Mouse (Mus musculus) hematopoietic stem cell, adult 5-6 weeks (primary cell): ENCODE data around the gene Eif3k. TPM values are rescaled to one million over a fixed set of nuclear protein-coding genes. Genes with fewer than 3 reads are reported as not detected.
"Not testable (repeated sequence)": the region's sequence is repeated elsewhere in the genome, so short reads cannot be mapped to it uniquely, and the experiment has no call there.

ENCODE experiments used
- ATAC-seq, 2 experiments: fragments of 125-278 bp in 1 of 2; replicated peaks in 1 of 2; 2 replicates each; pipeline ENCODE4 v1.8.0; 2016 to 2017; ENCODE audit warnings: inconsistent platforms in 2 of 2, mild to moderate bottlenecking in 2 of 2, moderate number of reproducible peaks in 2 of 2, low read depth in 1 of 2, moderate TSS enrichment in 1 of 2; ENCODE audit not compliant: low FRiP score in 2 of 2, poor library complexity in 2 of 2, severe bottlenecking in 2 of 2, insufficient read depth in 1 of 2, low TSS enrichment in 1 of 2
- total RNA-seq: library from RNA; stranded (forward); fragments of 172-1452, 232-1000 nt; gene quantifications from 2 replicates; pipeline ENCODE4 v1.2.3, GENCODE M21; 2017

Gene Eif3k
- total RNA-seq, 1 experiment from 2014 or later = 321 TPM

DNA sequence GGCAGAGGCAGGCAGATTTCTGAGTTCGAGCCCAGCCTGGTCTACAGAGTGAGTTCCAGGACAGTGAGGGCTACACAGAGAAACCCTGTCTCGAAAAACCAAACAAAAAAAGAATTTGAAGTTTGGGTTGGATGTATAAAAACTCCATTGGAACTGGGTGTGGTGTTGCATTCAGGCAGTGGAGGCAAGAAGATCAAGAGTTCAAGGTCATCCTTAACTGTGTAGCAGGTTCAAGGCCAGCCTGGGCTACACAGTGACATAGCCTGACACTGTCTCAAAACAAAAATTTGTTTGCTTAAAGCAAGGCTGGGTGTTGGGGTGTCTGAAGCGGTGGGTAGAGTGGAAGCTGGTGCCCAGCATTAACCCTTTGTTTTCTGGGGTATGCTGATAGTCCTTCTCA, 11.7 kb upstream of the Eif3k start:
- ATAC-seq = no peak

DNA sequence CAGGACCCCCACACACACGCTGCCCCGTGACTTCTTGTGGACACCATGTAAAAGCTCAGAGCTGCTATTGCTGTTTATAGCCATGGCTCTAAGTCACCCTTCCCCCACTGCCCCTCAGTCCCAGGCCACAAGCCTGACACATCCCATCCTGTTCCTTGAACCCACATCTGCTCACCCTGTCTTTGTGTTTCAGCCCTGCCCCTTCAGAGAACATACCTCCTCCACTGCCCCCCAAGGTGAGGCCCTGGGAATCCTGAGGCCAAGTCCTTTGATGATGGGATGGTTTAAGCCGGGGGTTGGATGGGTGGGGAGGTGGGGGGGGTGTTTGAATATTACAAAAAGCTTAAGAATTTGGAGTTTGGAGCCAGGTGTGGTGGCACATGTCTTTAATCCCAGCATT, 11.3 kb upstream of the Eif3k start:
- no peak for ATAC-seq

DNA sequence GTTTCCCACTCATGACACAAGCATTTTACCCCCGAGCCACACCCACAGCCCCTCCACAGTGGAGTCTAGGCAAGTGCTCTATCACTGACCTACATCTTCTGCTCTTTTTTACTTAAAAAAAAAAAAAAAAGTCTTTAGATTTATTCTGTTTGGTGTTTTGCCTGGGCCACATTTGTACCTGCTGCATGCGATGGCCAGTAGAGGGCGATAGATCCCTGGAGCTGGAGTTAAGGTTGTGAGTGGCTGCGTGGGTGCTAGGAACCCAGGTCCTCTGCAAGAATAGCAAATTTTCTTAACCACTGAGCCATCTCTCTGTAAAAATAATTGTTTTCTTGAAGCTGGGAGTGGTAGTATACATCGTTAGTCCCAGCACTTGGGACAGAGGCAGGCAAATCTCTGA, 10.0 kb upstream of the Eif3k start:
- no peak for ATAC-seq

DNA sequence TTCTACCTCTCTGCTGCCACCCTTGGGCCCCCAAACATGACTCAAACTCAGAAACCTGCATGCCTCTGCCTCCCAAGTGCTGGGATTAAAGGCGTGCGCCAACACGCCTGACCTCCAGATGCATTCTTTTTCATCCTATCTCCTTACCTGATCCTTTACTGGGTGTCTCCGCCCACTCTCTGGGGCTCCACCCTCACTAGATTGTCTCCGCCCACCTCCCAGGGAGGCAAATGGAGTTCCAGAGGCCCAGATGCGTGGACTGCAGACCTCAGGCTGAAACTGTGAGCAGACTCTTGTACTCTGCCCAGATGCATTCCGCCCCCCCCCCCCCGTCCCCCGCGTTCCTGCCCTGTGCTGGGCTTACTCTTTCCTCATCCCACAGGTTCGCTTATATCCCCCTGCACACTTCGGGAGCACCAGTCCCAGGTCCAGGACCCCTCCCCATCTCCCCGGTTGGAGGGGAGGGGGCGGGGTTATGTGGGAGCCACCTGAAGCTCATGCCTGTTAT, 9.2 kb upstream of the Eif3k start:
- ATAC-seq = no peak

DNA sequence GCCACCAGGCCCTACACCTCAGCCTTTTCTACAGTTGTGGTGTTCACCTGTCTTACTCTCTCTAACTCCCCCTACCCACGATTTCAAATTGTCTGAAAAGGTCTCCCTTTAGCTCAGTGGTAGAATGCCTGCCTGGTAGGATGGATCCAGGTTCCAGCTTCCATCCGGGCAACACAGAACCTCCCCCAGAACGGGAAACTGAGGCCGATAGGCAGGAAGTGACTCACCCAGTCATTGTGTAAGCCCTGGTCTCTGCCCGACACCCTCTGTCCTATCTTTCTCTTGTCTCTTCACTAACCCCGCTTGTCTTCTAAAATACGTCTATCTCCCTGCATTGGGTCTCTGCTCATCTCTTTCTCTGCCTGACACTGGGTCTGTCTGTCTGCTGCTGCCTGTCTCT, 3.5 kb upstream of the Eif3k start:
- ATAC-seq = no peak

DNA sequence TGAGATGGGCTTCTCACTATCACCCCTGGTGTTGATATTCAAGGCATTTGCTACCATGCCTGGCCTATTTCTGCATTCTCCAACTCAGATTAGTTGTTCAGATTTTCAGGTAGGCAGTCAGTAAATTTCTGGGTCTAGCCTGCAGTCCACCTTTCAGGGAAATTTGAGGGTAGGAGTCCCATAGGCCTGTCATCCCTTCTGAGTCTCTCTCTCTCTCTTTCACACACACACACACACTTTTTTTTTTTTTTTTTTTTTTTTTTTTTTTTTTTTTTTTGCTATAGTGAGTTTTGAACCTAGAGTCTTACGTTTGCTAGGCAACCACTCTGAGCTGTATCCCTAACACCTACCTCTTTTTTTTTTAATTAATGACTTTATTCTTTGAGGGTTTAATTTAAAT, 2.8 kb upstream of the Eif3k start:
- no peak for ATAC-seq

DNA sequence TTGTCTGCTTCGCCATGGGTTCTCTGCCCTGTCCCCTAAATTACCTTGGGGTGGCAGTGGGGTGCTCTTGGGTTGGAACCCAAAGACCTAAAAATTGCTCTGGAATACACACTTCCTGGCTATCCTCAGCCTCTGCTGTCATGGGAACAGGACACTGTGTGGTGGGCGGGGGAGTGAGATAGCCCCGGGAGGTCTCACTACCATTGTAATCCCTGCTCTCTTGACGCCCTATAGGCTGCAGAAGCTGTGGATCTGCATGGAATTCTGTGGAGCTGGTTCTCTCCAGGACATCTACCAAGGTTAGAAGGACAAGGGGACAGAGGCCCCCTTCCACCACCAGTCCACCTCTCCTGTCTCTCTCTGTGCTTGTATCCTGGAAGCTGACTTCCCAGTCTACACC, 2.2 kb upstream of the Eif3k start:
- no peak for ATAC-seq

DNA sequence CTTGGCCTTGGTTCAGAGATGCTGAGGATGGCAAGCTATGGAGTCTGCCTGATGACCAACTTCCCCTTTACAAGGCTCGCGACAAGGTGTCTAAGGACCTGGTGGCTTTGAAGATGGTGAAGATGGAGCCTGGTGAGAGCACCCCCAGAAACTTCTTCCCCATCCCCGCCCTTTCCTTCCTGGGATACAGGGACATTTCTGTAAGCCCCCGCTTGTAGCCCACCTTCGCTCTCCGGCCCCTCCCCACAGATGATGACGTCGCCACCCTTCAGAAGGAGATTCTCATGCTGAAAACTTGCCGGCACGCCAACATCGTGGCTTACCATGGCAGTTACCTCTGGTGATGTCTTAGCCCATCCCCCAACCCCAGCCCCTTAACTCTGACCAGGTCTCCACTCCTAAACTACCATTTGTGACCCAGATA, 1.5 kb upstream of the Eif3k start:
- ATAC-seq = peak; percentile 8 to 27; a peak in 1 of 4 replicates

DNA sequence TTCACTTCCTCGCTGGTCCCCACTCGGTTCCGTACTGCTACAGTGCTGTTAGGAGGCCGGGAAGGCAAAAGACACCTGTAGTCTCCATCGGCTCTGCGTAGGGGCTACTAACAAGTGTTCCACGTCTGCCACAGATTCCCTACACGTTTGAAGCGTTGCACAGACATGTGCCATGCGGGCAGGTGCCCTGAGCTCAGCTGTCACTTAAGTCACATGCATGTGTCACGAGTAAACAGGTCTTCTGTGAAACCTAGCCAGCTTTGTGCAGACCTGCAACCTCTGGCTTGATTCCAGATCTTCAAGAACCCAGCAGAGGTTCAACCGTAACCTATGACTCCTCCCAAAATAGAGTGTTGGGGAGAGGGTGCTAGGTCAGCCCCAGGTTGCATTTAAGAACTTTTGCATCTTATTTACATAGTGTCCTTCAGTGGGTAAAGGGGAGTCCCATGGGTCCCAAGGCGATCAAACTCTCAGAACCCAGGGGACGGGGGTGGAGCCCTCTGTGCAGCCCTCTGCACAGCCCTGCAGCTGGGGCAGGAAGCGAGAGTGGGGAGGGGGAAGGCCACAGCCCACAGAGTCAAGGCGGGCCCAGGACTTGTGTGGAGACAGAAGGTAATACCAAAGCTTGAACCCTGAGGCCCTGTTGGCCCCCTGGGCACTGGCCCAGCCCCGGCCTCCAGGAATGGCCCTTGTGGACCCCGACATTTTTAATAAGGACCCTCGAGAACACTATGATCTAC, 780 bp upstream of the Eif3k start:
- ATAC-seq = peak; percentile 67 to 74

DNA sequence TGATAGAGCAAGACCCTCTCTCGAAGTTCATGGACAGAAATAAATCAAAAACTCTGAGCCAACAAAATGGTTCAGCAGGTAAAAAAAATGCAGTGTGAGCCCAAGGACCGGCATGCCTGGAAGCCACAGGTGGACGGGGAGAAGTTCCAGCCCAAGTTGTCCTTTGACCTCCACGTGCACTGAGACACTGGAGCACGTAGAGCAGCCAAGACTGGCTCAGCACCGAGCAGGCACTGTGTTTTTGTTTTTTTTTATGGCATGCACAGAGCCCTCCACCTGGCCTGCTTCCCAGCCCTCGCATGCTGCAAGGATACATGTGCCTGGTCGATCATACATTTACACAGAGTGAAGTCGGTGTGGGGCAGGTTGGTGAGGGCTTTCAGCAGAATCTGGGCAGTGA, 4.1 kb downstream of the Eif3k start:
- no peak for ATAC-seq

DNA sequence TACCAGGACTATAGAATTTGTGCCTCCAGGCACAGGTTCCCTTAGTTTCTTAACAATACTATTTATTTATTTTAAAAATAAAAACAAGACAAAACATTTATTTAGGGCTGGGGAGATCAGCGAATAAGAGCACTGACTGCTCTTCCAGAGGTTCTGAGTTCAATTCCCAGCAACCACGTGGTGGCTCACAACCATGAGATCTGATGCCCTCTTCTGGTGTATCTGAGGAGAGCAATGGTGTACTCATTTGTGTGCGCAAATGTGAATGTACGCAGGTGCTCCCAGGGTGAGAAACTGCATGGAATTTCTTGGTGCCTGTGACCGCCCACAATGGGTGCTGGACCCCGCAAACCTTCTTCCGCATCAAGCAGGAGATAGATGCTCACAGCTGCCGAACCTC, 8.6 kb downstream of the Eif3k start:
- no peak for ATAC-seq

DNA sequence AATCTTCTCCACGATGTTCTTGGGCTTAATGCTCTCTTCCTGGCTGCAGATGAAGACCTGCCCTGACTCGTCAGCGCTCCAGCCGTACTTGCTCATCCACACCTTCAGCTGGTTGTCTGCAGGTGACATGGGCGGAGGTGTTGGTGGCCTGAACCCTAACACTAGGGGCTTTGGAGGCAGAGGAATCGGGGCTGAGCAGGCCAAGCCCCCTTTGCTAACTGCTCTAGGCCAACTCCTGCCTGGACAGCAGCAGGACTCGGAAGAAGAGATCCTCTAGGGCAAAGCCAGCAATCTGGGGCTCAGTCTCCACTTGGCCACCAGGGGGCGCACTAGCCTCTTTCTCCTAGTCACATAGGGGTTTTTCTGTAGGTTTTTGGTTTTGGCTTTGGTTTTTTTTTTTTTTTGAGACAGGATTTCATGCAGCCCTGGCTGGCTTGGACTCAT, 9.1 kb downstream of the Eif3k start:
- ATAC-seq = peak; percentile 54 to 65; a peak in 2 of 4 replicates

DNA sequence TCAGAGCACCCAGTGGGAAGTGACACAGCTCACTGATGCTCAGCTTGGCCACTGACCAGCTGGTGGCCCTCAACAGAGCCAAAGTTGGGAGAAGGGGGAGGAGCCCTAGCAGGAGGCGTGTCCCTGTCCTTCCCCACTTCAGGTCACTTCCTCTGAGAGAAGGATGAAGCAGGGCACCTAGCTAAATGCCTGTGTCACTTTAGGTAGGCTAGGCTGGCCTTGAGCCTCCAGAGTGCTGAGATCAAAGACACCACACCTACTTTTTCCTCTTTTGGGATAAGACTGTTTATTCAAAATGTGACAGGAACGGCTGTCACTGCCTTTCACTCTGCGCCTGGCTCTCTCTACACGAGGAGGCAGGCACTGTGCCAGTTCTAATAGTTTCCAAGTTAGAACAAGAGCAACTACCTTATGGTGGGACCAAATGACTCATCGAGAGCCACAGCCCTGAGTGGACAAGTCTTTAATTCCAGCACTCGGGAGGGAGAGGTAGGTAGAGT, 9.8 kb downstream of the Eif3k start:
- no peak for ATAC-seq

DNA sequence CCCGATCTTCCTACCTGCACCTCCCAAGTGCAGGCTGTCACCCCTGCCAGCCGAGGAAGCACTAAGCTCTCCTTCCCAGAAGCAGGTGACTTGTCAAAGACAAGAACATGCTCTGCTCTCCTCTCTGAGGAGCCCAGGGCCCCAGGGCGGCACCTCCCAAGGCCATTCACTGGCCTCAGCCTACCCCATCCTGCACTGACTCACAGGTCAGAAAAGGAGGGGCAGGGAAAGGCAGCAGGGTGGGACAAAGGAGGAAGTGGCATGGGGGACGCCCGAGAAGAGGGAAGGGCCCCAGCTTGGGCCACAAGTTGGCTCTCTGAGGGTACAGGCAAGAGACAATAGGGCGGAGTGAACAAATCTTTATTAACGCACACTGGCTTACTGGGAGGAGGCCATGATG, 10.6 kb downstream of the Eif3k start:
- ATAC-seq = no peak

DNA sequence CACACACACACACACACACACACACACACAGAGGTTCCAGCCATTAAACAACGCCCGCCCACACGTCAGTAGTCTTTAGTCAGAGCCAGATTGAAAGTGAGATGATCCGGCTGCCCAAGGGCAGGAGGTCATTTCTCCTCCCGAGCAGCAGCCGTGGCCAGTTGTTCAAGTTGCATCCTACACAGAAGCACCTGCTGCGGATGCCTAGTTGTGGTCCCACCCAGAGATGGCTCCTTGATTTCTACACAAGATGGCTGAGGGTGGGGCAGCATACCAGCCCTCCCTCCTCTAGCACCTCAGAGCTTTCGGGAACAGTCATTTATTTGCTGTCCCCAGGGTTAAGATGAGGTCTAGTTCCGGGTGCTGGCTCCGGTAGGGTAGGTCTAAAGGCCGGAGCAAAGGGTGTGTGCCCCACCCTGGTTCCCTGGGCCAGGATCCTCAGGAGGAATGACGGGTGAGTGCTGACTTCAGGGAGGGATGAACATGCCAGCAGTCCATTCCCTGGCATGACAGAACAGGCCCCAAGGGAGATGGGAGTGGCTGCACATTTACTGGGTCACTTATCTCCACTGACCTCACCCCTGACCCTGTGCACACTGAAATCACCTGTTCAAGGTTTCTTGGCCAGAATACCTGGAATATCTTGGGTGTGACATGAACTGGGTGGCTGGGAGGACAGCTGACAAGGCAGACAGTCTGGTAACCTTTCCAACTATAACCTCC, 11.8 kb downstream of the Eif3k start:
- no peak for ATAC-seq

DNA sequence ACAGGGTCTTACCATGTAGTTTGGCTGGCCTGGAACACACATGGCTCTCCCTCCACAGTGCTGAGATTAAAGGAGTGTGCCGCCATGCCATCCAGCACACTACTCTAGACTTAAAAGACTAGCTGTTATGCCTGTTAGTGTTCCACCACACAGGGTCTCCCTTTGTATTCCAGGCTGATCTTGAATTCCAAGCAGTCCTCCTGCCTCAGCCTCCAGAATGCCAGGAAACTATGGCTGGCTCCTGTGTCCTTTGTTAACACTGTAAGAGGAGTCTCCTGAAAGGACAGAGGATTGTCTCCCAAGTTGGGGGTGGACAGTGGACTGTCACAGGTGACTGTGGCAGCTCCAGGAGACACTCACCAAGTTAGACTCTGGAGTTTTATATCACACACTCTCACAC, 12.4 kb downstream of the Eif3k start:
- no peak for ATAC-seq

DNA sequence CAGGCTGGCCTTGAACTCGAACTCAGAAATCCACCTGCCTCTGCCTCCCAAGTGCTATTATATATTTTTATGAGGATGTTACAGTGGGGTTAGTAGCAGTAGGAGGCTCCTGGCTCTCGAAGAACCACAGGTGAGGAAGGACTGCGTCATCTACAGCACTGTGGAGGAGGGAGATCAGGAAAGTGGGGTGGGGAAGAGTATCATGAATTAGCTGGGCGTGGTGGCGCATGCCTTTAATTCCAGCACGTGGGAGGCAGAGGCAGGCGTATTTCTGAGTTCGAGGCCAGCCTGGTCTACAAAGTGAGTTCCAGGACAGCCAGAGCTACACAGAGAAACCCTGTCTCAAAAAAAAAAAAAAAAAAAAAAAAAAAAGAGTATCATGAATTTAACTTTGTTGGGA, 13.5 kb downstream of the Eif3k start:
- not testable (repeated sequence) for ATAC-seq

DNA sequence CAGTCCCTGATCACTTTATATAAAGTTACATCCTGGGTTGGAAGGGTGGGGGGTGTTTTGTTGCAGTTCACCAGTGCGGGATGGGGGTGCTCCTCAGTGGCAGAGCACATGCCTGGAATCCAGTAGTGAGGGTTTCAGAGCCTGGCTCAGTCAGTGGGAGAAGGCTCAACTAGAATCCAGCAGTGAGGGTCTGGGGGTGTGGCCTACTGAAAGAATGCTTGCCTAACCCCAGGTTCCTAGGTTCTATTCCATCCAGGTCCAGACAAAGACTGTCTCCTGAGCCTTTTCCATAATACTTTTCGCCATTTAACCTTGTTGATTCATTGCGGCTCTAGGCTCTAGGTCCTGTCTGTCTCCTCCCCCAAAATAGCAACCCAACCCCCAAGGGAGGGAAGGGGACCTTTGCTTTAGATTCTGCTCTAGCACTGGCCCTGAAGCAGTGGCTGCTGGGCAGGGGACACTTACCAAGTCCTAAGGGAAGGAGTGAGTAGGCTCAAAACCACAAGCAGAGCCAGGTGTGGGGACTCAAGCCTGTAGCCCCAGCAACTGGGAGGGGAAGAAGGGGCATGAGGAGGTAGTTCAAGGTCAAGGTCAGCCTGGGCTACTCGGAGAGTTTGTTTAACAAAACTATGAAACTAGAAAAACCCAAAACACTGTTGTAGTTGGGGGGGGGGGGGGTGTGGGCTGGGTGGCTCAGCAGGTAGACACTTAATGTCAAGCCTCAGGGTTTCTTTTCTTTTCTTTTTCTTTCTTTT, 14.7 kb downstream of the Eif3k start:
- no peak for ATAC-seq
